Mouse (Mus musculus) midbrain, embryonic 10.5 days (tissue): ENCODE measurements around the gene Tgm3. TPM values are rescaled to one million over a fixed set of nuclear protein-coding genes. Genes with fewer than 3 reads are reported as not detected.

ENCODE experiments used
- DNase-seq: peaks from one replicate; pipeline ENCODE4 v3.0.0-alpha.2; 2017; ENCODE audit warnings: low spot score
- H3K27ac ChIP-seq: fragments of 300-500 bp; sonication (generic); replicated peaks from 2 replicates; pipeline ENCODE4 v1.5.1; 2016; ENCODE audit warnings: mild to moderate bottlenecking
- H3K27me3 ChIP-seq: fragments of 300-500 bp; sonication (generic); 2 replicates; pipeline ENCODE4 v1.6.1; 2016; ENCODE audit warnings: low read depth, mild to moderate bottlenecking; ENCODE audit not compliant: poor library complexity, severe bottlenecking
- H3K36me3 ChIP-seq: fragments of 300-500 bp; sonication (generic); 2 replicates; pipeline ENCODE4 v1.6.1; 2016; ENCODE audit warnings: mild to moderate bottlenecking, moderate library complexity
- H3K4me1 ChIP-seq: fragments of 300-500 bp; sonication (generic); 2 replicates; pipeline ENCODE4 v1.6.1; 2016
- H3K4me3 ChIP-seq: fragments of 300-500 bp; sonication (generic); 2 replicates; pipeline ENCODE4 v1.5.1; 2016; ENCODE audit warnings: mild to moderate bottlenecking, moderate library complexity
- H3K9me3 ChIP-seq: fragments of 300-500 bp; sonication (generic); replicated peaks from 2 replicates; pipeline ENCODE4 v1.6.1; 2016; ENCODE audit warnings: mild to moderate bottlenecking
- WGBS: fragments of 180-500 bp; shearing (Covaris S2); methylation state at CpG from one replicate; pipeline ENCODE4 v1.1.7; 2016; 5-methylcytosine and 5-hydroxymethylcytosine counted together
- polyA plus RNA-seq: library from polyadenylated mRNA; unstranded; fragments of >200 nt; fragmentation: Nextera tagmentation; extraction: Ambion mirVana; gene quantifications from 2 replicates; pipeline ENCODE4 v1.2.1, GENCODE M21; 2016

Tgm3 gene
- polyA plus RNA-seq, 1 experiment from 2014 or later = not detected

DNA sequence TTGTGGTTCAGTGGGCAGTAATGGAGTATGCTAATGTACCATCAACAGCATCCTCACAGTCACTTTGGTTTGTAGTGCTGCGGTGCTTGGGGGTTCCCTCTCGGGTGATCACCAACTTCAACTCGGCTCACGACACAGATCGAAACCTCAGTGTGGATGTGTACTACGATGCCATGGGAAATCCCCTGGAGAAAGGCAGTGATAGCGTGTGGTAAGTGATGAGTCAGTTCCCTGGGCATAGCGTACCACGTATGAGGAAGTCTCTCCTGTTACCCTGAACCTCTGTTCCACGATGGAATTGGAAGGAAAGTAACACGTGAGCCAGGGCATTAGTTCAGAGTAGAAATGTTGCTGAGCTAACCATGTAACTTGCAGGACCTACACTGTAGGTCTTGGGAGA lies 17.7 kb downstream of the Tgm3 start:
- H3K4me1 ChIP-seq = 0 out of 2 replicates have a peak, but pooled peaks cover 3% of the 10 kb centered on the region
- no peaks in the 10 kb centered on the region for H3K27me3 ChIP-seq
- H3K4me3 ChIP-seq = no peak overlapping the region
- no peak for DNase-seq
- H3K27ac ChIP-seq = no peak overlapping the region
- no peaks in the 10 kb centered on the region for H3K36me3 ChIP-seq
- no peaks in the 10 kb centered on the region for H3K9me3 ChIP-seq
- 92% methylated on average over 11 of the region's 11 CpGs for WGBS

DNA sequence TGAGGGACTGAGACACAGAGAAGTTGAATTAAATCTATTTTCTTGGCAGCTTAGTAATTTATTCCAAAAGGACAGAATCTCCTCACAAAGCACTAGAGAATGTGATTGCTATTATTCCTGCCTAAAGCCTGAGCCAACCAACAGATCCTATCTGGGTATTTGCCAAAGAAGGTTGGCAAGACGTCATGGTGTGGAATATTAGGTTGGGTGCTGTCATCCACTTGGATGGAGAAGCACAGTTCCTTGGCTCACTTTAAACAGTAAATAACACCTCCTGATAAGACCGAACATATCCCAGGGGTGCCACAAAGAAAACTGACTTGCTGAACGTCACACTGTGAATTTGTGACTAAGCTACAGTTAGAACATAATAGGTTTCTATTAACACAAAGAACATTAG lies 20.5 kb downstream of the Tgm3 start:
- Histone ChIP-seq H3K27ac (no peak overlapping the region), H3K4me3 (no peak overlapping the region), H3K9me3 (no peaks in the 10 kb centered on the region), H3K4me1 (0 out of 2 replicates have a peak, but pooled peaks cover 3% of the 10 kb centered on the region), H3K36me3 (no peaks in the 10 kb centered on the region), H3K27me3 (no peaks in the 10 kb centered on the region)
- DNase-seq = no peak
- WGBS = 82% methylated on average over 3 of the region's 3 CpGs

DNA sequence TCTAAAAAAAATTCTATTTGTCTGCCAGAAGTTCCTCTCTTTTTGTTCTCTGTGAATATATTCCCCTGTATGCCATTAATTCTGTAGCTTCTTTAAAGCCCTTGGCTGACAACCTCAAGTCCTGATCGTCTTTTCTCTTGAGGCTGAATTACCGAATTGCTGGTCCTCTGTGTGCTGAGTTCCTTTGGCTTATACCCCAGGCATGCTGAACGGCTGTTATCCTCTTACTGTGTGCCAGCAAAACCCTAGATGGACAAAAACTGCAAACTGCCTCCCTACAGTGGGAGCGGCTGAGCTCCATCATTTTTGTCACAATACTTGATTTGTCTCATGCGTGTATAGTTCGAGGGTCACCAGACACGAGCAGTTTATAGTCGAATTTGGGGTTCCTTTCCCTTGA lies 24.7 kb downstream of the Tgm3 start:
- DNase-seq = no peak
- Histone ChIP-seq H3K27me3 (no peaks in the 10 kb centered on the region), H3K36me3 (no peaks in the 10 kb centered on the region), H3K9me3 (no peaks in the 10 kb centered on the region), H3K4me1 (peaks cover 5% of the 10 kb centered on the region), H3K4me3 (no peak overlapping the region), H3K27ac (no peak overlapping the region)
- 82% methylated on average over 8 of the region's 8 CpGs for WGBS

GRCm38 (mm10) chr2:130038971-130039370 lies 26.8 kb downstream of the Tgm3 start:
- Histone ChIP-seq H3K9me3 (no peaks in the 10 kb centered on the region), H3K36me3 (no peaks in the 10 kb centered on the region), H3K27me3 (no peaks in the 10 kb centered on the region), H3K4me1 (peaks cover 5% of the 10 kb centered on the region), H3K27ac (no peak overlapping the region), H3K4me3 (no peak overlapping the region)
- no peak for DNase-seq
- WGBS = 68% methylated on average over 3 of the region's 3 CpGs

DNA sequence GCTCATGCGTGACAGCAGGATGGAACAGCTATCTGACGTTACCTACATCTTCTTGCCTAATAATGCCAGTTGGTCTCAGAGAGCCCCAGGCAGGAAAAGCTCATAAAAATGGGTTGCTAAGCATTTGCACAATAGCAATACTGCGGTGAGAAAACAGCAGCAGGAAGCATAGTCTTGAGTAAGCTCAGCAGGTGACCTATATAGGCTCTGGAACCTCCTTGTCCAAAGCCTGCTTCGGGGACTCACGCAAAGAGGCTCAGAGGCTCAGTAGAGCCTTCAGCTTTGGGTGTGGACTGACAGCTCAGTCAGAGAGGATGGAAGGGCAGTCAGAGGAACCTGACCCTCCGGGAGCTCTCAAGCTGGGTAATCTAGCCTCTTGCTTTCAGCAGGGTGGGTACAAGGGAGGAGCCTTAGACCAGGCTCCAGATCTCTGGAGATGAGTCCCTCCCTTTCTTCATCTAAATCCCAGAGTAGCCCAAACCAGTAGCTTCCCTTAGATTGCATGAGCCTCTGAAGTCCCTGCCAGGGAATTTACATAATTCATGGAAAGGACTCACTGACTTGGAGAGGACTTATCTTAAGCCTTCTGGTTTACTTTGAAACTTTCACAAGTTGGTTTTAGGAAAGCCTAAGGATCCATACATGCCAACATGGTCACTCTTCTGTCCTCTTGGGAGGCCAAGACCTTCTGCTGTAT lies 28.2 kb downstream of the Tgm3 start:
- Histone ChIP-seq H3K9me3 (no peaks in the 10 kb centered on the region), H3K27me3 (no peaks in the 10 kb centered on the region), H3K4me1 (peaks cover 5% of the 10 kb centered on the region), H3K36me3 (no peaks in the 10 kb centered on the region), H3K4me3 (no peak overlapping the region), H3K27ac (no peak overlapping the region)
- 80% methylated on average over 6 of the region's 6 CpGs for WGBS
- no peak for DNase-seq

- H3K4me1 ChIP-seq = peaks cover 12% of the 10 kb centered on the region
- no peaks in the 10 kb centered on the region for H3K27me3 ChIP-seq
- H3K27ac ChIP-seq = no peak overlapping the region
- no peaks in the 10 kb centered on the region for H3K36me3 ChIP-seq
- WGBS = 90% methylated on average over 4 of the region's 4 CpGs
- no peak overlapping the region for H3K4me3 ChIP-seq
- no peak for DNase-seq
- H3K9me3 ChIP-seq = no peaks in the 10 kb centered on the region
These were observed 31.7 kb downstream of the Tgm3 start for GRCm38 (mm10) chr2:130043835-130044234.

GRCm38 (mm10) chr2:130047923-130048440 lies 35.8 kb downstream of the Tgm3 start:
- 74% methylated on average over 13 of the region's 13 CpGs for WGBS
- Histone ChIP-seq H3K4me3 (no peak overlapping the region), H3K4me1 (peaks cover 9% of the 10 kb centered on the region), H3K27me3 (no peaks in the 10 kb centered on the region), H3K9me3 (no peaks in the 10 kb centered on the region), H3K36me3 (no peaks in the 10 kb centered on the region), H3K27ac (no peak overlapping the region)
- no peak for DNase-seq

DNA sequence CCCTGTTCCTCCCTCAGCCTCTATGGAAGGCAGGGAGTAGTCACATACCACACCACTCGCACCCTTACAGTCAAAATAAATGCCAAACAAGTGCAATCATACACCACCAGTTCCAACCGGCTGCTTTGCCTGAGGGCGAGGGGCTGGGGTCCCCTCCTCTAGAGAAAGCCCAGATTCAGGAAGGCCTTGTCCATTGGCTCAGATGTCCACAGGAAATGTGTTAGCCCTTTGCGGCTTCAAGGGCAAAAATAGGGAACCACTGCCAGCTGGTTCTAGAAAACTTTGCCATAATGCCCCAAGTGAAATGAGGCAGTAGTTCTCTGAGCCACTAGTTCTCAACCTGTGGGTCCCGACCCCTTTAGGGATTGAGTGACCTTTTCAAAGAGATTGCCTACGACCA lies 36.6 kb downstream of the Tgm3 start:
- Histone ChIP-seq H3K4me1 (peaks cover 9% of the 10 kb centered on the region), H3K9me3 (no peaks in the 10 kb centered on the region), H3K4me3 (no peak overlapping the region), H3K27ac (no peak overlapping the region), H3K27me3 (no peaks in the 10 kb centered on the region), H3K36me3 (no peaks in the 10 kb centered on the region)
- no peak for DNase-seq
- WGBS = 82% methylated on average over 6 of the region's 6 CpGs

DNA sequence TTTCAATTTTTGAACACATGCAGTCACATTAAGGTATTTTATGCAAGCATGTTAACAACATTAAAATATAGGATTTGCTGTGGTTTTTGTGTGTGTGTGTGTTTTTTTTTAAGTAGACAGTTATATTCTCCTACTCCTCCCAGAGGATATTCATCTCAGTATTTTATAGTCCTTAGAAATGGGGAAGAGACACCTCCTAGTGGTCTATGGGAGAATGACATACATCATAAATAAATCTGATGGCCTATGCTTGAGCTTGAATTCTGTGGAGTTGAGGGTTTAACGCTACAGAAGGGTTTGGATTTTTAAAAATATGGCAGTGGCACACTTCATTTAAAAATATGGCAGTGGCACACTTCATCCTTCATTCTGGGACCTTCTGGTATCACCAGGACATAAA lies 46.0 kb downstream of the Tgm3 start:
- DNase-seq = no peak
- Histone ChIP-seq H3K27me3 (no peaks in the 10 kb centered on the region), H3K9me3 (no peaks in the 10 kb centered on the region), H3K4me1 (no peaks in the 10 kb centered on the region), H3K4me3 (no peak overlapping the region), H3K36me3 (no peaks in the 10 kb centered on the region), H3K27ac (no peak overlapping the region)
- WGBS = 53% methylated on average over 1 of the region's 1 CpGs

GRCm38 (mm10) chr2:130068228-130068627 lies 56.1 kb downstream of the Tgm3 start:
- WGBS = 29% methylated on average over 3 of the region's 3 CpGs
- Histone ChIP-seq H3K9me3 (no peaks in the 10 kb centered on the region), H3K27ac (no peak overlapping the region), H3K27me3 (no peaks in the 10 kb centered on the region), H3K4me1 (no peaks in the 10 kb centered on the region), H3K4me3 (no peak overlapping the region), H3K36me3 (no peaks in the 10 kb centered on the region)
- no peak for DNase-seq

DNA sequence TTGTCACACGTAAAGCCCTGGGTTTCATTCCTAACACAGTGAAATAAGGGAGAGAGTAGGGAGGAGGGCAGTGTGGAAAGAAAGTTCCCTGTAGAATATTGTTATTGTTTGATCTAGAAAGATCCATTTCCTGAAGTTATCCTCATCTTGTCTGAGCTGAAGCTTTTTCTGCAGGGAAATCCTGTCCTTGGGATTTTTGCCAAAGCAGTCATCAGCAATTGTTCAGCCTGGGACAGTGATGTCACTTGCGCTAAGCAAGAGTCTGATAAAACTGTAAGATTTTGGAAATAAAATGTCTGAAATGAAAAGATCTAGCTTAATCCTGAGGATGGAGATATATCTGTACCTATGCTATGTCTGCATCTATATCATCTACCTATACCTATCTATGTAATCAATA lies 58.2 kb downstream of the Tgm3 start:
- H3K9me3 ChIP-seq = no peaks in the 10 kb centered on the region
- no peaks in the 10 kb centered on the region for H3K36me3 ChIP-seq
- no peak overlapping the region for H3K4me3 ChIP-seq
- 79% methylated on average over 2 of the region's 2 CpGs for WGBS
- no peak overlapping the region for H3K27ac ChIP-seq
- H3K27me3 ChIP-seq = no peaks in the 10 kb centered on the region
- no peaks in the 10 kb centered on the region for H3K4me1 ChIP-seq
- DNase-seq = no peak
